Mouse (Mus musculus): ENCODE results near the gene Lrrc8c.

Gene Lrrc8c

GRCm38 (mm10) chr5:105500132-105501121, 18.8 kb upstream of the Lrrc8c start:
- DNase-seq (ENCODE audit: low read depth, low spot score): no peak

DNA sequence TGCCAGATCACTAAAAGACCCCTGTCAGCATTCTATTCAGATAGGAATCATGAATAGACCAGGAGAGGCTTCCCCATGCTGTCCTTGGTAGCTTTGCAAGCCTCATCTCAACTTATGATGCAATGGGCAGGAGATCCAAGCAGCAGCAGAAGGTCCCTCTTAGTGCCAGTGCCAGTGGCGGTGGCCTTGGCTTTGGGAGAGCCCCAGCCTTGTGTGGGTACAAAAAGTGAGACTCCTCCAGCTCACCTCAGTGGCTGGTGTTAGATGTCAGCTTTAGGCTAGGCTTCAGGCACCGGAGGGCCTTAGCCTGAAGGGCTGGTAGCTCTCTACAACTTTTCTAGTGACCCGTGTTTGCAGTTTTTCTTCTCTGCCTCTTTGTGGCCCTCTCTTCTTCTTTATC, 18.1 kb upstream of the Lrrc8c start:
- DNase-seq (ENCODE audit: low read depth, low spot score): no peak

DNA sequence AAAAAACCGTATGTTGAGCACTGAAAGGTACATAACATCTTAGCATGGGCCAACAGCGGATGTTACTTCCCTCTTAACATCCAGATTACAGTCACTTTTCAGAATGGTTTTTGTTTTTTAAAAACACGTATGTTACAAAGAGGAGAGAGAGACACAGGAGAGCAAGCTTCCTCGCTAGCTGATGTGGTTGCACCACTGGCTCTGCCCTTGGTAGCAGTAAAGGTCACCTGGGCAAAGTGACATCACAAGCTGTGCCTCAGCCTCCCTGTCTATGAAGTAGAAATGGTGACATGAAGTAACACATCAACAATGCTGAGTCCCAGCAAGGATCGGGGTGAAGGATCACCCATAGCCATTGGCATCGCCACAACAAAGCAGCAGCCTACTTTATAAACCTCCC, 10.4 kb upstream of the Lrrc8c start:
- no peak for DNase-seq (ENCODE audit: low read depth, low spot score)

DNA sequence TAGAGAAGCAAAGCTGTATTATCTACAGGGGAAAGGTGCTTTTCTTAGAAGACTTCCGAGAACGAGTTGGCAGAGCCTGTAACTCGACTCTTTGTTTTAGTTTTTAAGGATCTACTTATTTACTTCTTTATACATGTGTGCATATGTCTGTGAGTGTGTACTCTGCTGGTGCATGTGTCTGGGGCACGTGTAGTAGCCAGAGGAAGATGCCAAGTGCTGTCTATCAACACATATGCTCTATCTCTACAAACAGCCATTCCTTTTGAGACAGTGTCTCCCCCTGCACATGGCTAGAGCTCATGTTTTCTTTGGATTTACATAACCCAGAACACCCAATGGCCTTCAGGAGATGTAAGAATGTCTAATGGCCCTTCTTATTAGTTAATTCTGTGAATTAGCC, 6.9 kb upstream of the Lrrc8c start:
- no peak for DNase-seq (ENCODE audit: low read depth, low spot score)

GRCm38 (mm10) chr5:105515532-105515931, 3.7 kb upstream of the Lrrc8c start:
- DNase-seq (ENCODE audit: low read depth, low spot score): no peak

- DNase-seq (ENCODE audit: low read depth, low spot score): no peak
Observed at GRCm38 (mm10) chr5:105516290-105516689, 2.9 kb upstream of the Lrrc8c start.

DNA sequence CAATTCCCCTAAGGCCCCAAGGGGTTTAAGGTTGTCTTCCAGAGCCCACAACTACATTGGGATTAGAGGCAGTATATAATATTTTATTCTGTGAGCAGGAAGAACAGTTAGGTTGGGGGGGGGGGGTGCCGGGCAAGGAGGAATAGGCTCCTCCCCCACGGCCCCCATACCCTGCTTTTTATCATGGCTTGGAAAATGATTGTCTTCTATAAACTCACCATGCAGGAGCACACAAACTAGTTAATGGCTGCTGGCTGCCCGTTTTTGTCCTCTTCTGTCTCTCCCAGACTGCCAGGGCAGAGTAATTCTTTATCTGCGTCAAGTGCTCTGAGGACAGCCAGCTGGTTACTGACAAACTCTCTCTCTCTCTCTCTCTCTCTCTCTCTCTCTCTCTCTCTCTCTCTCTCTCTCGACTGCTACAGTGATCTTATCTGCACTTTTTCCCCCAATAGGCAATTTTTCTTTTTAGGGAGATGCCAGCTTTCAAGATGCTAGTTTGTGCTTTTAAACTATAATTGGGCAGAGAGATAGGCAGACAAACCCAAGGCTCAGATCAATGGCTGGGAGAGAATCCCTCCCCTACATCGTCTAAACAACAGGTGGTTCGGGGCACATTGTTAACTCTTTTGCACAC, 1.1 kb upstream of the Lrrc8c start:
- no peak for DNase-seq (ENCODE audit: low read depth, low spot score)

- DNase-seq (ENCODE audit: low read depth, low spot score): no peak
Observed at GRCm38 (mm10) chr5:105518626-105519095, 527 bp upstream of the Lrrc8c start.

- no peak for DNase-seq (ENCODE audit: low read depth, low spot score)
Observed at GRCm38 (mm10) chr5:105519976-105520300, 750 bp downstream of the Lrrc8c start.

GRCm38 (mm10) chr5:105520442-105520965, 1.3 kb downstream of the Lrrc8c start:
- no peak for DNase-seq (ENCODE audit: low read depth, low spot score)

GRCm38 (mm10) chr5:105523452-105523851, 4.3 kb downstream of the Lrrc8c start:
- no peak for DNase-seq (ENCODE audit: low read depth, low spot score)

GRCm38 (mm10) chr5:105525004-105525403, 5.8 kb downstream of the Lrrc8c start:
- DNase-seq (ENCODE audit: low read depth, low spot score): no peak

DNA sequence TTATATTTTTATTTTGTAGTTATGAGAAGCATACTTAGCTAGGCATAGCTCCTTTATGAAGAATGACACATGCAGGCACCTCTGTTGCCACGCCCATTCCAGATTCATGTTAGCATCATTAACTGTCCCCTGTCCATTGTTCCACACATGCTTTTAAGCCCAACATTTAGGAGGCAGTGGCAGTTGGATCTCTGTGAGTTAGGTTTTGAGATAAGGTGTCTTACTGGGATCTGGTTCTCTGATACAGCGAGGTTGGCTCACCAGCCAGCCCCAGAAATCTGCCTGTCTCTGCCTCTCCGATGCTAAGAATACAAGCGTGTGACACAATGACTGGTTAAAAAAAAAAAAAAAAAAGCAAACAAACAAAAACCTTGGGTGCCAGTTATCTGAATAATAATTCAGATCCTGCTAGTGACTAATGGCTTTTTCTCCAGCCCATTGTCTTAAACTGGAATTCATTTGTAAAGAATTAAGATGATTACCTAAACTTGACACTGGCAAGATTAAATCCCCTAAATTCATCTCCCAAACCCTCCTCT, 7.0 kb downstream of the Lrrc8c start:
- DNase-seq (ENCODE audit: low read depth, low spot score): no peak

GRCm38 (mm10) chr5:105526766-105527165, 7.6 kb downstream of the Lrrc8c start:
- no peak for DNase-seq (ENCODE audit: low read depth, low spot score)

DNA sequence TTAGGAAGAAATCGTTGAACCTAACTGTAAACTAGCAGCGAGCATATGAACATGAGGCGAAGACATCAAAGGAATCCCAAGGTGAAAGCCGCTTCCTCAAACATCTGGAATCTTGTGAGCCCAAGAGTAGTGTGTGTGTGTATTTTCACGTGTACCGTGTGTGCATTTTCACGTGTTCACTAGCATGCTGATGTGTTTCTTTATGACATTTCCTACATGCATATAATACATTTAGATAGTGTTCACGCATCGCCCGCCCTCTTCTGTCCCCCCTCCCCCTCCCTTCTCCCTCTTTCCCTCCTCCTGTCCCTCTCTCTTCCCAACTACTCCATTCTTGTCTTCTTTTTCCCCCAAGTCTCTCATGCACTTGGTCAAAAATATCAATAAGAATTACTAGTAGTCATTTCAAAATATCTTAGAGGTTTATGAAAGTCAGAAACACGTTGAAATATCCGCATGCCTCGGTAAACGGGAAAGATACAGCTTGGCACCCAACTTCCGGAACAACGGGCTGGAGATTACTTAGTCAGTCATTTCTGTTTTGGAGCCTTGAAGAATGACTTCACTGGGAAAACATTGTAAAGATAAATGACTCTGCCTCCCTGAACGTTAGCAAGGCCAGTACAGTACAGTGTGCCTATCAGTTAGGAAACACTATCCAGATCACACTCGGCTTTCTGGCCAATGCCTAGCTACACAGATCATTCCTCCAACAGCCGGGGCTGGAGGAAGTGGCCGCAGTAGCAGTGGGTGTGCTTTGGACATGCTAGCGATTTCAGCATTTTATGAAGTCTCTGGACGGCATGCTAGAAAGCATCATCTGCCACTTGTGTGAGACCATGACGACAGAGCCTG, 8.5 kb downstream of the Lrrc8c start:
- no peak for DNase-seq (ENCODE audit: low read depth, low spot score)

DNA sequence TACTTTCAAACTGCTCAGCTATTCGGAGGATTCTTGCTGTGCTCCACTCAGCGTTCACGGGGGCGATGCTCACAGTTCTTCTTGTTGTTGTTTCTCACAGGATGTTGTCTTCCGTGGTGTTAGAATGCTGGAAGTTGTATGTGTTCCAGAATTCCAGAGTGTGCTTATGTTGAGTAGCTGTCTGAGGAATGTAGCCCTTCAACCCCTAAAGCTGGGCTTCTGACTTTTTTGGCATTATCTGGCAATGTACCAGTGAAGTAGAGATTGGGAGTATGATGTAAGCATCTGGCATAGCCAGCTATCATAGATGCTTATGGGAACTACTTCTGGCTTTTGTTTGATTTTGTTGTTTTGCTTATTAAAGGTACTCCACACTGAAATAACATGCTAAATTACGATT, 11.4 kb downstream of the Lrrc8c start:
- DNase-seq (ENCODE audit: low read depth, low spot score): no peak

DNA sequence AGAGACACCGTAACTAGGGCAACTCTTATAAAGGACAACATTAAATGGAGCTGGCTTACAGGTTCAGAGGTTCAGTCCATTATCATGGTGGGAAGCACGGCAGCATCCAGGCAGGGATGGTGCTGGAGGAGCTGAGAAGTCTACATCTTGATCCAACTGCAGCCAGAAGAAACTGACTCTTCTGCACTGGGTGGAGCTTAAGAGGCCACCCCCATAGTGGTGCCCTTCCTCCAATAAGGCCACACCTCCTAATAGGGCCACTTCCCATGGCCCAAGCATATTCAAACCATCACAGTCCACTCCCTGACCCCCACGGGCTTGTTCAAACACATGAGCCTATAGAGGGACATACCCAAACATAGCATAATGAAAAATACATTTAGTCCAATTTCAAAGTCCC, 16.0 kb downstream of the Lrrc8c start:
- DNase-seq (ENCODE audit: low read depth, low spot score): no peak

- DNase-seq (ENCODE audit: low read depth, low spot score): no peak
Observed at GRCm38 (mm10) chr5:105536172-105536571, 17.0 kb downstream of the Lrrc8c start.

- DNase-seq (ENCODE audit: low read depth, low spot score): no peak
Observed at GRCm38 (mm10) chr5:105537101-105537723, 18.0 kb downstream of the Lrrc8c start.

GRCm38 (mm10) chr5:105541051-105541450, 21.9 kb downstream of the Lrrc8c start:
- no peak for DNase-seq (ENCODE audit: low read depth, low spot score)

GRCm38 (mm10) chr5:105545126-105545525, 25.9 kb downstream of the Lrrc8c start:
- DNase-seq (ENCODE audit: low read depth, low spot score): peak; percentile 39

Data from WW6 (cell line).